Mouse (Mus musculus) heart, postnatal 0 days (tissue): Measurements from ENCODE around the gene Maneal. TPM values are rescaled to one million over a fixed set of nuclear protein-coding genes. Genes with fewer than 3 reads are reported as not detected.

Source experiments
- ATAC-seq: fragments of 200-750 bp; cut with Nextera tagmentation; 2 replicates; pipeline ENCODE4 v1.8.0; 2017; ENCODE audit warnings: low read depth, moderate number of reproducible peaks, moderate library complexity; ENCODE audit not compliant: insufficient read depth
- DNase-seq: peaks from one replicate; pipeline ENCODE4 v3.0.0-alpha.2; 2016; ENCODE audit warnings: low spot score
- H3K27ac ChIP-seq: fragments of 300-500 bp; sonication (generic); 2 replicates; pipeline ENCODE4 v1.5.1; 2014; ENCODE audit warnings: low read depth, mild to moderate bottlenecking
- H3K27me3 ChIP-seq: fragments of 300-500 bp; sonication (generic); 2 replicates; pipeline ENCODE4 v1.6.1; 2014; ENCODE audit warnings: low read length, mixed read lengths; ENCODE audit not compliant: control insufficient read depth, insufficient read depth
- H3K36me3 ChIP-seq: fragments of 300-500 bp; sonication (generic); replicated peaks from 2 replicates; pipeline ENCODE4 v1.6.1; 2014; ENCODE audit warnings: low read length, mixed read lengths; ENCODE audit not compliant: control insufficient read depth, insufficient read depth
- H3K4me1 ChIP-seq: fragments of 300-500 bp; sonication (generic); 2 replicates; pipeline ENCODE4 v1.6.1; 2014; ENCODE audit warnings: antibody characterized with exemption; ENCODE audit not compliant: control insufficient read depth, insufficient read depth
- H3K4me2 ChIP-seq: fragments of 300-500 bp; sonication (generic); 2 replicates; pipeline ENCODE4 v1.6.1; 2014; ENCODE audit warnings: low read depth, mild to moderate bottlenecking, low read length, moderate library complexity
- H3K4me3 ChIP-seq: fragments of 300-500 bp; sonication (generic); 2 replicates; pipeline ENCODE4 v1.5.1; 2014; ENCODE audit warnings: low read depth, low read length
- H3K9ac ChIP-seq: fragments of 300-500 bp; sonication (generic); replicated peaks from 2 replicates; pipeline ENCODE4 v1.6.1; 2014; ENCODE audit warnings: low read depth, low read length, mixed read lengths
- H3K9me3 ChIP-seq: fragments of 300-500 bp; sonication (generic); replicated peaks from 2 replicates; pipeline ENCODE4 v1.6.1; 2016; ENCODE audit warnings: low read length; ENCODE audit not compliant: control insufficient read depth
- CTCF ChIP-seq: IDR thresholded peaks from 2 replicates; pipeline ENCODE4 v1.5.1; 2016; ENCODE audit warnings: antibody characterized with exemption, control low read depth, low read depth
- EP300 ChIP-seq: IDR thresholded peaks from 2 replicates; pipeline ENCODE4 v1.6.1; 2016; ENCODE audit warnings: antibody characterized with exemption, low read depth
- WGBS: fragments of 180-500 bp; shearing (Covaris S2); extraction: QIAGEN DNeasy Blood & Tissue Kit; methylation state at CpG from one replicate; pipeline ENCODE4 v1.1.7; 2014; 5-methylcytosine and 5-hydroxymethylcytosine counted together
- polyA plus RNA-seq: library from polyadenylated mRNA; unstranded; fragments of >200 nt; fragmentation: Nextera tagmentation; extraction: Ambion mirVana; gene quantifications from 2 replicates; pipeline ENCODE4 v1.2.1, GENCODE M21; 2015
- total RNA-seq: library from RNA; depleted of rRNA; stranded (reverse); fragments of >200 nt; gene quantifications from 2 replicates; pipeline ENCODE4 v1.2.3, GENCODE M21; 2014; ENCODE audit warnings: low replicate concordance; rRNA removed

Gene Maneal
- 0.39 TPM in 1 of 2 replicates, not detected in the other for total RNA-seq
- 0.04 and 0.11 TPM in 2 replicates for polyA plus RNA-seq

DNA sequence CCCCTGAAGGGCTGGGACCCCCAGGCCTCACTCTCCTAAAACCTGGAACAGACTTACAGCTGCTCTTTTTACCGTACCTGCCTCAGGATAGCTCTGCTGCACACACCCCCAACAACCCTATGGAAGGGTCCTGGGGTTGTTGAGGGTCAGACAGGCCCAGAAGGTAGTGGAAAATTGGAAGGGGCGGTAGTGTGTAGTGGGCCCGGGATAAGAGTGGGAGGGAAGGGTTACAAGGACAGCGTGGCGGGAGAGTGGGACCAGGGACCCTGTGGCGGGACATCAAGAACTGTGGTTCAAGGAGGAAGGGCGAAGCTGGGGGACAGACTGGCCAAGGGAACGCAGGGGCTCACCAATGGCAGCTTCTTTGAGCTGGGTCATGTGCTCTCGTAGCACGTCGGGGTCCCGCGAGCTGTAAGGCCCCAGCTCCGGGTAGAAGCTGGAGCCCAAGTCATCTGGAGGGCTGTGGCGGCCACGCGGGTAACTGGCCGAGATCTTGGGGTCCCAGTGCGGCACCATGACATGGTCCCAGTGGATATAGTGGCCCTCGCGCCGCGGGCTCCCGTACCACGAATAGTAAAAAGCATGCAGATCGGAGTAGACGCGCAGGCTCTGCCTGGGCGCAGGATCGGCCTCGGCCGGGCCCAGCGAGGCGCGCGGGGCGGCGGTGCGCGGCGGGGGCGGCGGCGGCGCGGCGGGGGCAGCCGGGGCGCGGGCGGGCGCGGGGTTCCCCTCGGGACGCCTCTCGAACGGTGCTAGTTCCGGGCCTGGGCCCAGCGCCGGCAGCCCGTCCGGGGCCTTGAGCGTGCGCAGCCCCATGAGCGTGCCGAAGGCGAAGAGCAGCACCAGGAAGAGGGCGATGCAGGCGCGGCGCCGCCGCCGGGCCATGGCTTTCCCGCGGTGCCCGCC, at the start of gene Maneal:
TSS of gene Maneal (minus strand) at position 889 of the 906 bp plus-strand sequence.
- 4% methylated on average over 43 of the region's 77 CpGs for WGBS
- 0 out of 2 replicates have a peak, but pooled peaks cover 6% of the 10 kb centered on the region for H3K4me1 ChIP-seq
- no peak for ATAC-seq
- H3K4me3 ChIP-seq = peak within 1 kb of the TSS; percentile 41
- H3K36me3 ChIP-seq = peaks cover 5% of the 10 kb centered on the region; the same call in 1 of the 2 replicates
- no peak within 1 kb of the TSS for H3K27ac ChIP-seq
- peaks cover 33% of the 10 kb centered on the region for H3K27me3 ChIP-seq
- DNase-seq = no peak
- H3K9ac ChIP-seq = no peak within 1 kb of the TSS
- TF ChIP-seq CTCF = no peak
- no peak for TF ChIP-seq EP300
- peak within 1 kb of the TSS; percentile 59 for H3K4me2 ChIP-seq
- H3K9me3 ChIP-seq = no peaks in the 10 kb centered on the region

DNA sequence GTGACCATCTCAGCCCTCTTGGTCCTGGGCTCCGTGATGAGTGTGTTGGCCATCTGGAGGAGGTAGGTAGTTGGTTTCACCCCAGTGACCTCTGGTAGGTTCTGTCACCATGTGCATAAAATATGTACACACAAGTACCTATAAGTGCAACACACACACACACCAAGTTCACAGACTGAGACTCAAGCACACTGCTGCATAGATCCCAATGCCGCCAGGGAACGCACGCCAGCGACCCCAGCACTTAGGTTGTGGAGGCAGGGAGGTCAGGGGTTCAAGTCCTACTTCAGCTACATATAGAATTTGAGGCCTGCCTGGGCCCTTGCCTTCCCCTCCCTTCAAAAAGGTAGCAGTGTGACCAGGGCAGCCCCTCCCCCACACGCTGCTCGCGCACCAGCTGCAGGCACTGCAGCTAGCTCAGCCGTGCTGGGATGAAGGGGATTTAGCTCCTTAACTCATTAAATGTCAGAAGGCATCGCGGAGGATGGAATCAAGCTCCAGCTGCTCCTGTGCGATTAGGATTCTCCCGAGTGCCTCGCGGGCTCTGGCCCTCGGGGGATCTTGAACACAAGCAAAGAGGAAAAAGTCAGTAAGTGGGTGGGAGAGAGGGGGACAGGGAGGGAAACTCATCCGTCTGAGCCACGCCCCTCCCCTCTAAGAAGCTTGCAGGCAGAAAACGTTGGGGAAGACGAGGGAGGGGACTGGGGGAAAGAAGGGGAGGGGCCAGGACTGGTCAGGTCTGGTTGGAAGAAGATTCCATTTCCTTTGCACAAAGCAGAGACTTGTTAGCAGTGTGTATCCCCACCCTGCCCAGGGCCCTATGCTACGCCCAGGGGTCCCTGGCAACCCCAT, 44.2 kb upstream of the Maneal start:
- Histone ChIP-seq H3K4me2 (peak overlapping the region; percentile 4; the same call in 1 of the 2 replicates), H3K4me1 (no peaks in the 10 kb centered on the region), H3K4me3 (no peak overlapping the region), H3K9me3 (no peaks in the 10 kb centered on the region), H3K9ac (no peak overlapping the region), H3K27me3 (0 out of 2 replicates have a peak, but pooled peaks cover 11% of the 10 kb centered on the region), H3K27ac (no peak overlapping the region), H3K36me3 (no peaks in the 10 kb centered on the region)
- ATAC-seq = no peak
- no peak for TF ChIP-seq EP300
- no peak for TF ChIP-seq CTCF
- 9% methylated on average over 21 of the region's 21 CpGs for WGBS
- DNase-seq = no peak

DNA sequence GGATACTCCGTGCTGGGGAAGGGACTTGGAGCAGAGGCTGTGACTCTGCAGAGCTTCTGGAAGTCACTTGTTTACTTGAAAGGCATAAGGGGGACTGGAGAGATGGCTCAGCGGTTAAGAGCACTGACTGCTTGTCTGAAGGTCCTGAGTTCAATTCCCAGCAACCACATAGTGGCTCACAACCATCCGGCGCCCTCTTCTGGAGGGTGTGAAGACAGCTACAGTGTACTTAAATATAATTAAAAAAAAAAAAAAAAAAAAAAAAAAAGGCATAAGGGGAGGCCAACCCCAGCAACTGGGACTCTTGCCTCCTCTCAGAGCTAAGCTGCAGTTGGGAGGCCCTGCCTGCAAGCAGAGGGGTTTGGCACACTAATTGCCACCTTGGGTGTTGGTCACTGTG, 43.4 kb upstream of the Maneal start:
- no peak for TF ChIP-seq CTCF
- TF ChIP-seq EP300 = no peak
- H3K4me1 ChIP-seq = no peaks in the 10 kb centered on the region
- H3K9ac ChIP-seq = no peak overlapping the region
- no peak overlapping the region for H3K4me2 ChIP-seq
- no peak overlapping the region for H3K27ac ChIP-seq
- H3K4me3 ChIP-seq = no peak overlapping the region
- H3K27me3 ChIP-seq = 0 out of 2 replicates have a peak, but pooled peaks cover 13% of the 10 kb centered on the region
- H3K9me3 ChIP-seq = no peaks in the 10 kb centered on the region
- no peaks in the 10 kb centered on the region for H3K36me3 ChIP-seq
- WGBS = 55% methylated on average over 4 of the region's 4 CpGs
- ATAC-seq (no peak), DNase-seq (no peak)

DNA sequence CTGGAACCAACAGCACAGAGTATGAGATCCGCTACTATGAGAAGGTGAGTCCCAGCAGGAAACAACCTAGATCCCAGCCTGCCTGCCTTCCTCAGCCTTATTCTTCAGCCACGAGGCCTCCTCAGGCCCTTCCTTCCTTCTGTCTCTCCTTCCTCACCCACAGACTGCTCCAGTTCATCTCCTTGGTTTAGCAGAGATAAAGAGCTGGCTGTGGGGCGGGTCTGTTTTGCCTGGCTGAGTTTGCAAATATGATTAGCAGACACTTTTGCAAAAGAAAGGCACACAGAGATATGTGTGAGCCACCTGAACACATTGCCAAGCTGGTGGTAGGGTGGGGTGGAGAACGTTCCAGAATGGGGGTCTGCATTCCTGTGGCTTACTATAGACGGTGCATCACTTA, 37.9 kb upstream of the Maneal start:
- H3K9me3 ChIP-seq = no peaks in the 10 kb centered on the region
- no peak overlapping the region for H3K27ac ChIP-seq
- peaks cover 30% of the 10 kb centered on the region for H3K27me3 ChIP-seq
- TF ChIP-seq CTCF (no peak), EP300 (no peak)
- no peak for ATAC-seq
- WGBS = 40% methylated on average over 5 of the region's 5 CpGs
- 0 out of 2 replicates have a peak, but pooled peaks cover 1% of the 10 kb centered on the region for H3K4me1 ChIP-seq
- no peak for DNase-seq
- no peak overlapping the region for H3K9ac ChIP-seq
- no peaks in the 10 kb centered on the region for H3K36me3 ChIP-seq
- H3K4me2 ChIP-seq = no peak overlapping the region
- no peak overlapping the region for H3K4me3 ChIP-seq

DNA sequence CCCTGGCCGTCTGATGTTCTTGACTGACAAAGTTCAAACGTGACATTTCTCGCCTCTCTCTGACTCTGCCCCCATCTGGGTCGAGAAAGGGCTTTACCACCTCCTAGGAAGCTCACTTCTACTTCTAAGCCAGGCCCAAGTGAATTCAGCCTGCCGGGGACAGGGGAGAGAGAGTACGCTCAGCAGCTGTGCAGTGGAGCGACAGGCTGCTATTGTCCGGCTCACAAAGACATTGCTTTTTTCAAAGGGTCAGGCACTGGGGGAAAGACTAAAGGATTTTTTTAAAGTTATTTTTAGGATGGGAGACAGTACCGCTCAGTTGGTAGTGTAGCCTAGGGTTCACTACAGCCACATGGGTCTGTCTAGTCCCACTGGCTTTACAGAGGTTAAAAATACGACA, 36.5 kb upstream of the Maneal start:
- H3K4me2 ChIP-seq = no peak overlapping the region
- ATAC-seq (no peak), DNase-seq (no peak)
- 0 out of 2 replicates have a peak, but pooled peaks cover 5% of the 10 kb centered on the region for H3K4me1 ChIP-seq
- 54% methylated on average over 10 of the region's 10 CpGs for WGBS
- peaks cover 41% of the 10 kb centered on the region for H3K27me3 ChIP-seq
- H3K9me3 ChIP-seq = no peaks in the 10 kb centered on the region
- no peak overlapping the region for H3K27ac ChIP-seq
- no peaks in the 10 kb centered on the region for H3K36me3 ChIP-seq
- H3K4me3 ChIP-seq = no peak overlapping the region
- H3K9ac ChIP-seq = no peak overlapping the region
- no peak for TF ChIP-seq CTCF
- no peak for TF ChIP-seq EP300
